Mouse (Mus musculus): Measurements from ENCODE around the gene Orai2. TPM values are rescaled to one million over a fixed set of nuclear protein-coding genes. Genes with fewer than 3 reads are reported as not detected.

Orai2 gene
- 26.6 and 28.5 TPM in 2 replicates for polyA plus RNA-seq (2012; rRNA removed)

GRCm38 (mm10) chr5:136170512-136171362 lies at the start of gene Orai2:
Orai2 (minus strand) TSS chr5:136170713.

GRCm38 (mm10) chr5:136198474-136199391 lies 28.2 kb upstream of the Orai2 start, which contains the start of gene Prkrip1:
Prkrip1 (minus strand) TSS chr5:136198963.

GRCm38 (mm10) chr5:136135571-136136291 lies 34.8 kb downstream of the Orai2 start, which contains the start of the genes Lrwd1 and Alkbh4:
Lrwd1 (minus strand) TSS chr5:136136074.
Alkbh4 (plus strand) TSS chr5:136136146.

GRCm38 (mm10) chr5:136115891-136116783 lies 54.4 kb downstream of the Orai2 start, which contains the start of gene Polr2j:
Polr2j (plus strand) TSS chr5:136116631.

Other genes starting within 250 kb of the Orai2 start
- 34.2 and 36.6 TPM in 2 replicates for gene Ywhag, start 236.1 kb downstream of the Orai2 start, polyA plus RNA-seq (2012; rRNA removed)
- 3.3 and 4.2 TPM in 2 replicates for gene Ssc4d, start 196.2 kb downstream of the Orai2 start, polyA plus RNA-seq (2012; rRNA removed)
- gene Zp3, start 190.6 kb downstream of the Orai2 start, polyA plus RNA-seq (2012; rRNA removed), result not detected in 2 replicates
- 10.3 and 14.2 TPM in 2 replicates for gene Dtx2, start 175.9 kb downstream of the Orai2 start, polyA plus RNA-seq (2012; rRNA removed)
- gene Upk3b, start 132.2 kb downstream of the Orai2 start, polyA plus RNA-seq (2012; rRNA removed), result 3.1 and 5.7 TPM in 2 replicates
- gene Upk3bl, start 116.2 kb downstream of the Orai2 start, polyA plus RNA-seq (2012; rRNA removed), result 0.33 and 1.4 TPM in 2 replicates
- 12.7 and 14.4 TPM in 2 replicates for gene Rasa4, start 86.8 kb downstream of the Orai2 start, polyA plus RNA-seq (2012; rRNA removed)
- gene Polr2j, start 54.1 kb downstream of the Orai2 start, polyA plus RNA-seq (2012; rRNA removed), result 20.7 and 23.2 TPM in 2 replicates
- 10.4 and 13.1 TPM in 2 replicates for gene Lrwd1, start 34.6 kb downstream of the Orai2 start, polyA plus RNA-seq (2012; rRNA removed)
- gene Alkbh4, start 34.6 kb downstream of the Orai2 start, polyA plus RNA-seq (2012; rRNA removed), result 8.6 and 11.6 TPM in 2 replicates
- gene Prkrip1, start 28.2 kb upstream of the Orai2 start, polyA plus RNA-seq (2012; rRNA removed), result 1.5 and 1.6 TPM in 2 replicates
- 1.5 and 3.4 TPM in 2 replicates for gene Sh2b2, start 75.8 kb upstream of the Orai2 start, polyA plus RNA-seq (2012; rRNA removed)

Measured in stomach, adult 2 months (tissue).